Mouse (Mus musculus) bone marrow, adult 2 months (tissue): ENCODE measurements around the gene Atp2b4.

Experiments used
- CTCF ChIP-seq: fragments of 200-500 bp; IDR thresholded peaks from 2 replicates; pipeline ENCODE4 v1.5.1; 2011; ENCODE audit warnings: low read length, control low read depth; ENCODE audit not compliant: control insufficient read depth, insufficient read depth
- POLR2A ChIP-seq: fragments of 200-500 bp; IDR thresholded peaks from 2 replicates; pipeline ENCODE4 v1.6.1; 2011; ENCODE audit warnings: low read depth, mild to moderate bottlenecking, control low read depth, low read length, borderline replicate concordance; ENCODE audit not compliant: control insufficient read depth

DNA sequence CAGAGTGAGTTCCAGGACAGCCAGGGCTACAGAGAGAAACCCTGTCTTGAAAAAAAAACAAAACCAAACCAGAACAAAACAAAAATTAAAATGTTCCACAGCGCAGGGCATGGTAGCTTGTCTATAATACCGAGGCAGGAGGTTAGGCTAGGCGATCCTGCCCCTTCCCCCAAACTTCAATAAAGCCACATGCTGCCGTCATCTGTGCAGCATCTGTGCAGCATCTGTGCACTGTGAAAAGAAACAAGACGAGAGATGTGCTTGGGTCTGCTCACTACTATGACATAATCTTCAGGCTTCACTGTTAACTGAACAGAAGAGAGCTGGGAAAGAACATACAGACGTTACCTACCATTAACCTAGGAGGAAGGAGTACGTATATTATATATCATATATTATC, 80.5 kb downstream of the Atp2b4 start:
- TF ChIP-seq POLR2A (no peak), CTCF (no peak)
